Mouse (Mus musculus): ENCODE results near the gene Gm10577.

DNA sequence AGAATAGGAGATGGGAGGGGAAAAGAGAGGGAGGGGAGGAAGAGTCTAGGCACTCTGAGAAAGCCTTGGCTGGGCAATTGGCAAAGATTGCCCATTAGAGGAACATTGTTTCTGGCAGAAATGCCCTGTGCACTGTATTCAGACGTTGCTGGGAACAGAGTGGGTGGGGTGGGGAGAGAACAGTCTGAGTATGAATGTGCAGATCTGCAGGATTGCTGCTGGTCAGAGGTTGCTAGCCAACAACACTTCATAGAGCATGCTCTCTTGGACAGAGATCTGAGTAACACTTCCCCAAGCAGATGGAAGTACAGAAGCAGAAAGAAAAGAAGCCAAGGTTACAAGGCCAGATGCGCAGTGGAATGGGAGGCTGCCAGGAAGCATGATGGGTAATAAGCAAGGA lies 41.6 kb upstream of the Gm10577 start:
- TF ChIP-seq POLR2A (IDR thresholded peaks at IDR 0.05; ENCODE audit: extremely low read depth, insufficient read depth, low read length) = no peak
- no peak for TF ChIP-seq CTCF (IDR thresholded peaks at IDR 0.05; ENCODE audit: extremely low read depth, insufficient read depth, low read length)

All from cortical plate, adult 2 months (tissue).